Mouse (Mus musculus) liver, embryonic 13.5 days (tissue): ENCODE data around the gene Amhr2. TPM values are rescaled to one million over a fixed set of nuclear protein-coding genes. Genes with fewer than 3 reads are reported as not detected.

Experiments used
- ATAC-seq: fragments of 200-750 bp; cut with Nextera tagmentation; 2 replicates; pipeline ENCODE4 v1.8.0; 2017; ENCODE audit warnings: low read depth, mild to moderate bottlenecking, moderate number of reproducible peaks, moderate library complexity
- DNase-seq: peaks from one replicate; pipeline ENCODE4 v3.0.0; 2022
- H3K27ac ChIP-seq: fragments of 300-500 bp; sonication (generic); 2 replicates; pipeline ENCODE4 v1.5.1; 2015; ENCODE audit warnings: moderate library complexity, mild to moderate bottlenecking, inconsistent platforms
- H3K27me3 ChIP-seq: fragments of 300-500 bp; sonication (generic); 2 replicates; pipeline ENCODE4 v1.6.1; 2015; ENCODE audit warnings: mild to moderate bottlenecking, inconsistent platforms
- H3K36me3 ChIP-seq: fragments of 300-500 bp; sonication (generic); 2 replicates; pipeline ENCODE4 v1.6.1; 2015; ENCODE audit warnings: mild to moderate bottlenecking, inconsistent platforms
- H3K4me1 ChIP-seq: fragments of 300-500 bp; sonication (generic); replicated peaks from 2 replicates; pipeline ENCODE4 v1.6.1; 2015; ENCODE audit warnings: inconsistent platforms
- H3K4me2 ChIP-seq: fragments of 300-500 bp; sonication (generic); 2 replicates; pipeline ENCODE4 v1.6.1; 2015; ENCODE audit warnings: inconsistent platforms, mild to moderate bottlenecking, moderate library complexity
- H3K4me3 ChIP-seq: fragments of 300-500 bp; sonication (generic); replicated peaks from 2 replicates; pipeline ENCODE4 v1.5.1; 2015; ENCODE audit warnings: mild to moderate bottlenecking, inconsistent platforms
- H3K9ac ChIP-seq: fragments of 300-500 bp; sonication (generic); 2 replicates; pipeline ENCODE4 v1.6.1; 2015; ENCODE audit warnings: mild to moderate bottlenecking, inconsistent platforms
- H3K9me3 ChIP-seq: fragments of 300-500 bp; sonication (generic); replicated peaks from 2 replicates; pipeline ENCODE4 v1.6.1; 2016; ENCODE audit warnings: inconsistent platforms
- WGBS: fragments of 180-500 bp; shearing (Covaris S2); methylation state at CpG from one replicate; pipeline ENCODE4 v1.1.7; 2015; ENCODE audit not compliant: insufficient replicate concordance; 5-methylcytosine and 5-hydroxymethylcytosine counted together
- polyA plus RNA-seq: library from polyadenylated mRNA; unstranded; fragments of >200 nt; fragmentation: Nextera tagmentation; extraction: Ambion mirVana; gene quantifications from 2 replicates; pipeline ENCODE4 v1.2.1, GENCODE M21; 2015

Amhr2 gene
- polyA plus RNA-seq = 0.14 and 0.42 TPM in 2 replicates

- WGBS = 75% methylated on average over 8 of the region's 8 CpGs
These were observed at the start of gene Amhr2 for GRCm38 (mm10) chr15:102445146-102445545. Gene Amhr2, plus strand, starts transcription at chr15:102445367.

GRCm38 (mm10) chr15:102398629-102399028 is 46.5 kb upstream of the Amhr2 start:
- H3K4me3 ChIP-seq = peak overlapping the region; percentile 69
- no peak for DNase-seq

More at GRCm38 (mm10) chr15:102445146-102445545, at the start of gene Amhr2:
- H3K9ac ChIP-seq = no peak within 1 kb of the TSS
- no peak for DNase-seq
- H3K4me2 ChIP-seq = no peak within 1 kb of the TSS
- no peaks in the 10 kb centered on the region for H3K9me3 ChIP-seq
- peaks cover 14% of the 10 kb centered on the region for H3K4me1 ChIP-seq
- no peak for ATAC-seq
- H3K27ac ChIP-seq = no peak within 1 kb of the TSS
- no peaks in the 10 kb centered on the region for H3K27me3 ChIP-seq
- H3K36me3 ChIP-seq = no peaks in the 10 kb centered on the region
- H3K4me3 ChIP-seq = no peak within 1 kb of the TSS

GRCm38 (mm10) chr15:102399229-102400221 is 45.6 kb upstream of the Amhr2 start:
- ATAC-seq (peak; percentile 79), DNase-seq (peak; percentile 74)
- peak overlapping the region; percentile 80 for H3K9ac ChIP-seq
- no peaks in the 10 kb centered on the region for H3K9me3 ChIP-seq
- no peaks in the 10 kb centered on the region for H3K36me3 ChIP-seq
- H3K27ac ChIP-seq = peak overlapping the region; percentile 83
- peak overlapping the region; percentile 69 for H3K4me3 ChIP-seq
- H3K4me1 ChIP-seq = peaks cover 78% of the 10 kb centered on the region
- peak overlapping the region; percentile 82 for H3K4me2 ChIP-seq
- 2% methylated on average over 34 of the region's 34 CpGs for WGBS
- no peaks in the 10 kb centered on the region for H3K27me3 ChIP-seq

More at GRCm38 (mm10) chr15:102398629-102399028, 46.5 kb upstream of the Amhr2 start:
- Histone ChIP-seq H3K4me1 (peaks cover 81% of the 10 kb centered on the region), H3K27me3 (no peaks in the 10 kb centered on the region), H3K9me3 (no peaks in the 10 kb centered on the region), H3K36me3 (no peaks in the 10 kb centered on the region), H3K9ac (peak overlapping the region; percentile 80; the same call in 1 of the 2 replicates), H3K4me2 (peak overlapping the region; percentile 82), H3K27ac (peak overlapping the region; percentile 83)
- ATAC-seq = no peak
- 62% methylated on average over 5 of the region's 5 CpGs for WGBS

- Histone ChIP-seq H3K9me3 (no peaks in the 10 kb centered on the region), H3K9ac (peak overlapping the region; percentile 80), H3K27me3 (no peaks in the 10 kb centered on the region), H3K4me1 (peaks cover 71% of the 10 kb centered on the region), H3K27ac (peak overlapping the region; percentile 83), H3K4me2 (peak overlapping the region; percentile 82), H3K36me3 (no peaks in the 10 kb centered on the region), H3K4me3 (peak overlapping the region; percentile 69; the same call in 1 of the 2 replicates)
- ATAC-seq (no peak), DNase-seq (no peak)
- WGBS = 72% methylated on average over 10 of the region's 10 CpGs
These were observed 44.6 kb upstream of the Amhr2 start for GRCm38 (mm10) chr15:102400476-102401045.

- Histone ChIP-seq H3K9me3 (no peaks in the 10 kb centered on the region), H3K4me3 (no peak overlapping the region), H3K9ac (no peak overlapping the region), H3K4me1 (peaks cover 64% of the 10 kb centered on the region), H3K36me3 (no peaks in the 10 kb centered on the region), H3K27me3 (no peaks in the 10 kb centered on the region), H3K4me2 (no peak overlapping the region), H3K27ac (peak overlapping the region; percentile 83; the same call in 1 of the 2 replicates)
- no peak for ATAC-seq
- DNase-seq = peak; percentile 34
- WGBS = 36% methylated on average over 2 of the region's 2 CpGs
These were observed 43.9 kb upstream of the Amhr2 start for GRCm38 (mm10) chr15:102401278-102401677.

GRCm38 (mm10) chr15:102402210-102402609 is 43.0 kb upstream of the Amhr2 start:
- Histone ChIP-seq H3K27ac (no peak overlapping the region), H3K4me2 (no peak overlapping the region), H3K9ac (no peak overlapping the region), H3K4me1 (peaks cover 59% of the 10 kb centered on the region), H3K27me3 (no peaks in the 10 kb centered on the region), H3K36me3 (no peaks in the 10 kb centered on the region), H3K9me3 (no peaks in the 10 kb centered on the region), H3K4me3 (no peak overlapping the region)
- WGBS = 92% methylated on average over 3 of the region's 3 CpGs
- DNase-seq (no peak), ATAC-seq (no peak)

- H3K27me3 ChIP-seq = no peaks in the 10 kb centered on the region
- ATAC-seq (peak; percentile 17), DNase-seq (no peak)
- peak overlapping the region; percentile 81 for H3K9ac ChIP-seq
- no peaks in the 10 kb centered on the region for H3K9me3 ChIP-seq
- peak overlapping the region; percentile 66 for H3K4me3 ChIP-seq
- H3K27ac ChIP-seq = peak overlapping the region; percentile 98
- peak overlapping the region; percentile 70 for H3K4me2 ChIP-seq
- H3K4me1 ChIP-seq = peaks cover 65% of the 10 kb centered on the region
- 12% methylated on average over 34 of the region's 34 CpGs for WGBS
- peaks cover 23% of the 10 kb centered on the region for H3K36me3 ChIP-seq
These were observed 40.3 kb upstream of the Amhr2 start for GRCm38 (mm10) chr15:102404608-102405488.

GRCm38 (mm10) chr15:102405489-102406195 is 39.5 kb upstream of the Amhr2 start, which contains the start of gene Sp1:
Gene Sp1, plus strand, starts transcription at chr15:102406143.
- H3K4me1 ChIP-seq = peaks cover 65% of the 10 kb centered on the region
- peak within 1 kb of the TSS; percentile 98 for H3K27ac ChIP-seq
- WGBS = under 1% methylated on average over 38 of the region's 38 CpGs

GRCm38 (mm10) chr15:102406196-102406911 is 38.8 kb upstream of the Amhr2 start:
- Histone ChIP-seq H3K9ac (peak overlapping the region; percentile 90), H3K4me1 (peaks cover 65% of the 10 kb centered on the region), H3K9me3 (no peaks in the 10 kb centered on the region), H3K4me2 (peak overlapping the region; percentile 65), H3K36me3 (peaks cover 38% of the 10 kb centered on the region), H3K27ac (peak overlapping the region; percentile 95), H3K4me3 (peak overlapping the region; percentile 86), H3K27me3 (no peaks in the 10 kb centered on the region)
- under 1% methylated on average over 29 of the region's 69 CpGs for WGBS
- DNase-seq (peak; percentile 76), ATAC-seq (peak; percentile 29)

More at GRCm38 (mm10) chr15:102405489-102406195, 39.5 kb upstream of the Amhr2 start, which contains the start of gene Sp1:
- Histone ChIP-seq H3K27me3 (no peaks in the 10 kb centered on the region), H3K9me3 (no peaks in the 10 kb centered on the region), H3K4me2 (peak within 1 kb of the TSS; percentile 70), H3K9ac (peak within 1 kb of the TSS; percentile 90), H3K36me3 (peaks cover 31% of the 10 kb centered on the region), H3K4me3 (peak within 1 kb of the TSS; percentile 86)
- peak; percentile 91 for ATAC-seq
- DNase-seq = peak; percentile 99
